Mouse (Mus musculus) common myeloid progenitor, adult 5-6 weeks (primary cell): Measurements from ENCODE around the gene Fam221a. TPM values are rescaled to one million over a fixed set of nuclear protein-coding genes. Genes with fewer than 3 reads are reported as not detected.
A peak's percentile ranks its signal among the peaks of the same experiment; 100 is the strongest.
"Not testable (repeated sequence)": the region's sequence is repeated elsewhere in the genome, so short reads cannot be mapped to it uniquely, and the experiment has no call there.

Experiments
- ATAC-seq: replicated peaks from 2 replicates; pipeline ENCODE4 v1.8.0; 2016; ENCODE audit warnings: low read depth, mild to moderate bottlenecking, moderate TSS enrichment, inconsistent platforms; ENCODE audit not compliant: poor library complexity, severe bottlenecking
- total RNA-seq: library from RNA; stranded (forward); fragments of 200-1000, 187-1606 nt; gene quantifications from 2 replicates; pipeline ENCODE4 v1.2.3, GENCODE M21; 2017

Gene Fam221a
- total RNA-seq, 1 experiment from 2014 or later, result 4.0 TPM

DNA sequence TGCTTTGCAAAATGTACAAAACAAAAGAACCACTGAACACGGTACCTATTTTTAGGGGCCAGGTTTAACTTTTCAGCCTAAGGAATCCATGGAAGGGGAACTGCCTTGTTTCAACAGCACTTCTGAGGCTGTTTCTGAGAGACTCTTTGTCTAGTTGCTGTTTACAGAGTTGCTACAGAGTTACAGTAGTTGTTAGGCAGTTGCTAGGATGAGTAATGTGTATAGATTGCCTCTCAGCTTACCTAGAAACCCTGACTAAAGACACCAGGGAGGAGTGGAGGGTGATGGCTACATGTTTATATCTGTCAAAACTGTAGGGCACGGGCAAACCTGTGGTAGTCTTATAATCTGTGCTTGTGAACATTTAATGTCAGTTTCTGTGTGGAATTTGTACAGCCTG, 6.4 kb downstream of the Fam221a start:
- no peak for ATAC-seq

DNA sequence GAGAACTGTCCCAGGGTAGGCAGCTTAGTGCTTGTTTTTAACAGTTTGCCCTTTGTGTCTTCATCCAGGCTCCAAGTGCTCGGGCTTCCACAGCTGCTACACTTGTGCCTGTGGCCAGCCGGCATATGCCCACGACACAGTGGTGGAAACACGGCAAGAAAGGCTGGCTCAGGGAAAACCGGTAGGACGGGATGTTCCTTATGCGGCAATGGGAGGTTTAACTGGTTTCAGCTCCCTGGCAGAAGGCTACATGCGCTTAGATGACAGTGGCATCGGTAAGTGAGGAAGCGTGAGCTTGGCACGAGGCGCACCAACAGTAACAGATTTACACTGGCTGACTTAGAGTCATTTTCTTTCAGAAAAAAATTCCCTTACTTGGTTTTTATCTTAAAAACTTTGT, 10.8 kb downstream of the Fam221a start:
- no peak for ATAC-seq

DNA sequence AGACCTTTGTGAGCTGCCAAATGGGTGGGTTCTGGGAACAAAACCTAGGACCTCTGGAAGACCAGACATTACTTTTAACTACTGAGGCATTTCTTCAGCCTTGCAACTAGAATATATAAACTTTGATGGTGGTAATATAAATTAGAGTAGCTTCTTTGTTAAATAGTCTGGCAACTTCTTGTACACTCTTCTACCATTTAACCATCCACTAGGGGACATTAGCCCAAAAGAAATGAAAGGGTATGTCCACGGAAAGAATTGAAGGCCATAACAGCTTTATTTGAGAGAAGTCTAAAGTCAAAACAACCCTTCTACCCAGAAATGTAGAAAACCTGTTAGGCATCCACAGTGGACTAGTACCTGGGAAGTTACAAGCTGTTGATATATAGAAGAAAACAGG, 26.7 kb downstream of the Fam221a start:
- ATAC-seq, result no peak

DNA sequence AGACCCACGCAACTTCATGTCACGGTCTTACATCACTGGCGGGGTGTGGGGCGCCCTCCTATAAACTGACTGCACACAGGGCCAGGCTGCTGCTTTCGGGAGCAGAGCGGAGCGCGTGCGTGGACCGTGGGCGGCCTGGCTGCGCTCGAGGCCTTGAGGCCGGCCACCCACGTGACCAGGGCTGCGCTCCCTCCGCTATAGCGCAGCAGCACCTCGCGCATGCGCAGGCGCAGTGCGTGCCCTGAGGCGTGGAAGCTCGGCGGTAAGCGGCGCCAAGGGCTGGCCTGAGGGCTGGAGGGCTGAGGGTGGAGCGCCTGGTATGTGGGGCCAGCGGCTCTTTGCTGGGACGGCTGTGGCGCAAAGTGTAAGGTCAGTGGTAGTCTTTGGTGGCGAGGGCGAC, 27.8 kb downstream of the Fam221a start, which contains the start of gene Stk31:
TSS of gene Stk31 (plus strand) at position 289 of the 400 bp plus-strand sequence.
- no peak for ATAC-seq

DNA sequence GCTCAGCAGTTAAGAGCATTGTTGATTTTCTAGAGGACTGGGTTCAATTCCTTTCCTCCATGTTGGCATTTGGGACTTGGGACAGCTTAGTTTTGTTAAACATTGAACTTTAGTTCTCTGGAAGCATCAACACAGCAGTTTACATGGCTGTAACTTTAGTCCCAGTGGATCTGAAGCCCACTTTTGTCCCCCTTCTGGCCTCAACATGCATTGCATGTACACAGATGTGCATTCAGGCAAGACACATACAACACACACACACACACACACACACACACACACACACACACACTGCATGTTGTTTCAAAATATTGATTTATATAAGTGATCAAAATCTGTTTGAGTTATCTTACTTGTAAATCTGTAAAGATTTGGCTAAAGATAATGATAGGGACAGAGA, 29.9 kb downstream of the Fam221a start:
- ATAC-seq, result peak; percentile 58; the same call in 1 of the 2 replicates

DNA sequence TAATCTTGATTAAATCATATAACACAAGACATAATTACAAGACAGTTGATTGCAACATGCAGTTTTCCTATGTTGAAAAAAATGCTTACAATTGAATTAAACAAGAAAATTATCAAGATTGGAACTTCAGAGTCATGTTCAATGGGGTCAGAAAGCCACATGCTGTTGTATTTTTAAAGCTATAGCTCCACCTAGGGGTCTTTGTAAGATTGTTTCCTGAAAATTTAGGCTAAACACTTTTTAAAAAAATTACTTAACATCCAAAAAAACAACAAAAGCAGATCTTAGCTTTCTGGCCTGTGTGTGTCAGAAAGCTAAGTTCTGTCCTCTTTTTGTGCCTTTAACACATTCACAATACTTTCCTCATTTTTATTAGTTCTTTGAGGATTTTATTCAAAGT, 30.8 kb downstream of the Fam221a start:
- no peak for ATAC-seq

DNA sequence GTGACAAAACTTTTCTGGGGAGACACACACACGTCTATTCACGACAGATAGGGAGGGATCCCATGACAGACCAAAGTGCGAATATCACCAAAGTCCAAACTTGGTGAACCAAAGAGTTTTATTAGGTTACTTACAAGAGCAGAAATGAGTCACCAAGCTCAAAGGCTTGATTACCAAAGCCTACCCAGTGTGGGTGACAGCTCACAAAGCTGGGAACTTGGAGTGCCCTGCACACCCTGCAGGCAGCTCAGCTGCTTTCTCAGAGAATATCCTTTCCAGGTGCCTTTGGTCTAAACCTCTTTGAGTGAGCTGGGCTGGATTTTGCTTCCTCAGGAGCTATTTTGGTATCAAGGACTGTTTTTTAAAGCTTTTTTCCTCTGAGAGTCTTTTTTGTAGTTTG, 43.3 kb downstream of the Fam221a start:
- no peak for ATAC-seq

DNA sequence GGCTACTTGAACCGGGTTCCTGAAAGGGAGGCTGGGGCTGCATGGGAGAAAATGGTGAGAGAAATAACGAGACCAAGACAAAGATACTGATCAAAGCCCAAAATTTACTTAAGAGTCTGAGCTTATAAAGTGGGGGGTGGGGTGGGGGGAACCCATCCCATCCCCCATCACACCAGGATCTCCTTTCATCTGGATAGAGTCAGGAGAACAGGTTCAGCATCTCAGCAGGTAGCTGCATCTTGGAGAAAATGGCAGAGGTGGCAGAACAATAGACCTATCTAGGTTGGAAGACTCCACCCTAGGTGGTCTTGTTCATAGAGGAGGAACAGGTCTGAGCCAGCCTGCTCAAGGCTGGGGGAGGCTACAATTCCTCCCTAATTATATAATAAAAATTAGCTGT, 45.4 kb downstream of the Fam221a start:
- ATAC-seq, result not testable (repeated sequence)

DNA sequence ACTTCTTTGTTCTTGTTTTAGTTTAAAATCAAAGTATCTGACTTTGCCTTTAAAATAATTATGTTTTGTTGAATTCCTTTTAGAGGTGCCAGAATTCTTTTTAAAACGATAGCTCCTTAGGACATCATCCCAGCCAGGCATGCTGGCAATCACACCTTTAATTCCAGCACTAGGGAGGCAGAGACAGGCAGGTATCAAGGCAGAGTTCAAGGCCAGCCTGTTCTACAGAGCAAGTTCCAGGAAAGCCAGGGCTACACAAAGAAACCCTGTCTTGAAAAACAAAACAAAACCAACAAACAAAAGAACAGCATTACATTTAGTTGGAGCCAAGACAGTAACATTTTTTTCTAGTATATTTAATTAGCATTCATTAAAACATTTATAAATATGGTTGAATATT, 48.4 kb downstream of the Fam221a start:
- no peak for ATAC-seq

DNA sequence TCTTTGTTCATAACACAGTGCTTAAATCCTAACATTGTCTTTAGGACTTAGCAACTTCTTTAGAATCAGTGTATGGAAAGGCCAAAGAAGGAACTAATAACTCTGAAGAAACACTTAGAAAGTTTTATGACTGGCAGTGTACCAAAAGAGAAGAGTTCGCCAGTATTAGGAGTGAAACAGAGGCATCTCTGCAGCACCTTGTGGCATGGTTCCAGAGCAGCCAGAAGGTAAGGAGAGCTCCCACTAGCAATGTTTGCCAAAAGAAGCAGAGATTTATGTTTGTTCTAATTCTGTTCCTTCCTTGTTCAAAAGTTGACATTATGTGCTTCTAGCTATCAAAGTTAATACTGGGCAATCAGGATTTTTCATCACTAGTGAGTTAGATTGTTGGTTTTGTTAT, 69.8 kb downstream of the Fam221a start:
- no peak for ATAC-seq

Other genes starting within 250 kb of the Fam221a start
- gene Igf2bp3, start 152.8 kb upstream of the Fam221a start, total RNA-seq, result 0.18 and 0.19 TPM in 2 replicates
- 160 and 162 TPM in 2 replicates for gene Tra2a, start 103.7 kb upstream of the Fam221a start, total RNA-seq
- 0.58 and 5.1 TPM in 2 replicates for gene Ccdc126, start 48.5 kb upstream of the Fam221a start, total RNA-seq
- not detected in 2 replicates for gene Stk31, start 27.9 kb downstream of the Fam221a start, total RNA-seq